Comparison of ENCODE assay signal across 8 mouse cellular contexts in the genomic region with DNA sequence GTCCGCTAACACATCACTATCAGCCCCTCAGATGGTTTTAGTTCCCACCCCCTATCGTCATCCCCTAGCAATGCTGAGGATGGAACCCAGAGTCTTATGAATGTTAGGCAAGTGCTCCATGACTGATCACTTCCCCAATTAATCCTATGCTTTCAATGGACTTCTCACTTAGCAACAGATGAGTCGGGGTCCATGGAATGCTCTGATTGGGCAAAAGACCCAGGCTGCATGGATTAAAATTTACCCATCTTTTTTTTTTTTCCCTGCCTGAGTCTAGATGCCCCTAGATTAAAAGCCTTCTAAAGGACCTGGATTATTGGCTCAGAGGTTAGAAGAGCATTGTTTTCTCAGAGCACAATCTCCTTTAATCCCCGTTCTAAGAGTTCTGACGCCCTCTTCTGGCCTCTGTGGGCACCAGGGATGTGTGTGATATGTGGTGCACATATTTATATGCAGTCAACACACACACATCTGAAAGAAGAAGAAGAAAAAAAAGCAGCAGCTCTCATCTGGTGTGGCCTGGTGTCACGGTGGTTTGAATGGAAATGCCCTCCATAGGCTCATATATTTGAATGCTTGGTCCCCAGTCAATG. TPM values are rescaled to one million over a fixed set of nuclear protein-coding genes. Genes with fewer than 3 reads are reported as not detected.
A peak's percentile ranks its signal among the peaks of the same experiment; 100 is the strongest.
DNase-seq lines count a peak whose midpoint lies in the region; ATAC-seq and TF ChIP-seq lines count a peak whose summit lies in the region.

No protein-coding gene starts in this region.

- no peak overlapping the region for H3K27ac ChIP-seq in heart, postnatal 0 days (ENCODE audit: low read depth)
- no peak overlapping the region for H3K27ac ChIP-seq in thymus, adult 2 months (ENCODE audit: control insufficient read depth, insufficient read depth, low read length)

- no peak for TF ChIP-seq EP300 in heart, postnatal 0 days (IDR thresholded peaks at IDR 0.05; ENCODE audit: low read depth)

- H3K9me3 ChIP-seq in heart, postnatal 0 days (replicated peaks; ENCODE audit: control insufficient read depth, low read length) = no peaks in the 10 kb centered on the region

- TF ChIP-seq CTCF in heart, postnatal 0 days (IDR thresholded peaks at IDR 0.05; ENCODE audit: low read depth) = peak; percentile 11; the same call in 1 of the 2 replicates
- TF ChIP-seq CTCF in thymus, adult 2 months (IDR thresholded peaks at IDR 0.05; ENCODE audit: borderline replicate concordance, control insufficient read depth, extremely low read depth, insufficient read depth, low read length, poor library complexity) = no peak

- no peaks in the 10 kb centered on the region for H3K27me3 ChIP-seq in heart, postnatal 0 days (ENCODE audit: control insufficient read depth, insufficient read depth, low read length)
- no peaks in the 10 kb centered on the region for H3K27me3 ChIP-seq in thymus, adult 2 months (ENCODE audit: control insufficient read depth, insufficient read depth, low read length)

- H3K4me1 ChIP-seq in heart, postnatal 0 days (ENCODE audit: control insufficient read depth, insufficient read depth) = peaks cover 7% of the 10 kb centered on the region
- H3K4me1 ChIP-seq in thymus, adult 2 months (replicated peaks; ENCODE audit: control insufficient read depth, insufficient read depth, low read length) = peaks cover 14% of the 10 kb centered on the region

- 54% methylated on average over 6 of the region's 6 CpGs for WGBS in heart, postnatal 0 days
- WGBS in thymus, adult 2 months = 77% methylated on average over 6 of the region's 6 CpGs

- peak; percentile 24 for DNase-seq in heart, postnatal 0 days (ENCODE audit: low spot score)
- DNase-seq in heart, adult 8-10 months (ENCODE audit: low spot score) = no peak
- peak; percentile 33 for DNase-seq in spleen, adult 12 weeks (ENCODE audit: low spot score)
- DNase-seq in spleen, adult 18-20 months = no peak
- DNase-seq in kidney, adult 9 months = peak; percentile 70
- peak; percentile 55 for DNase-seq in retina, postnatal 7 days (ENCODE audit: low read depth, low spot score)
- DNase-seq in right cerebral cortex, postnatal 36 days (ENCODE audit: low spot score in 2 of 2) = no peak
- DNase-seq in thymus, adult 2 months = no peak

- no peak overlapping the region for H3K4me3 ChIP-seq in heart, postnatal 0 days (ENCODE audit: low read depth, low read length)
- H3K4me3 ChIP-seq in thymus, adult 2 months (ENCODE audit: control insufficient read depth, insufficient read depth, low read length) = no peak overlapping the region

- no peak for TF ChIP-seq POLR2A in thymus, adult 2 months (IDR thresholded peaks at IDR 0.05; ENCODE audit: control insufficient read depth, extremely low read depth, insufficient read depth, low read length, poor library complexity)

- H3K36me3 ChIP-seq in heart, postnatal 0 days (replicated peaks; ENCODE audit: control insufficient read depth, insufficient read depth, low read length) = no peaks in the 10 kb centered on the region
- peaks cover 9% of the 10 kb centered on the region for H3K36me3 ChIP-seq in thymus, adult 2 months (ENCODE audit: control insufficient read depth, insufficient read depth, low read length)

- no peak overlapping the region for H3K4me2 ChIP-seq in heart, postnatal 0 days (ENCODE audit: low read depth, low read length)

- no peak for ATAC-seq in heart, postnatal 0 days (ENCODE audit: insufficient read depth, low read depth)

- H3K9ac ChIP-seq in heart, postnatal 0 days (replicated peaks; ENCODE audit: low read depth, low read length) = no peak overlapping the region

RNA-seq across cellular contexts. Expression of gene Sar1b, which starts 46.2 kb away (rescaled TPM):
- total RNA-seq in heart, postnatal 0 days (2014; rRNA removed; ENCODE audit: low replicate concordance) = 124 and 134 TPM in 2 replicates
- 194 and 196 TPM in 2 replicates for polyA plus RNA-seq in heart, postnatal 0 days (2015; fragmentation: Nextera tagmentation; extraction: Ambion mirVana)
- total RNA-seq in heart, adult 8-10 months (2022) = 100 to 1,000 TPM; 149 to 178 (median 154) TPM
- polyA plus RNA-seq in thymus, adult 2 months (2012; rRNA removed) = 17.8 and 18.4 TPM in 2 replicates

RNA-seq across cellular contexts. Expression of gene Sec24a, which starts 46.3 kb away (rescaled TPM):
- 8.3 and 11.8 TPM in 2 replicates for total RNA-seq in heart, postnatal 0 days (2014; rRNA removed; ENCODE audit: low replicate concordance)
- 6.2 and 7.3 TPM in 2 replicates for polyA plus RNA-seq in heart, postnatal 0 days (2015; fragmentation: Nextera tagmentation; extraction: Ambion mirVana)
- total RNA-seq in heart, adult 8-10 months (2022) = 10 to 100 TPM; 15.0 to 16.9 (median 16.2) TPM
- 15.6 and 21.1 TPM in 2 replicates for polyA plus RNA-seq in thymus, adult 2 months (2012; rRNA removed)

RNA-seq across cellular contexts. Expression of gene Jade2, which starts 47.7 kb away (rescaled TPM):
- 1.9 and 2.3 TPM in 2 replicates for total RNA-seq in heart, postnatal 0 days (2014; rRNA removed; ENCODE audit: low replicate concordance)
- polyA plus RNA-seq in heart, postnatal 0 days (2015; fragmentation: Nextera tagmentation; extraction: Ambion mirVana) = 0.60 and 0.72 TPM in 2 replicates
- 10 to 100 TPM in 3 of 4 experiments, 1 to 10 TPM in 1; 9.8 to 14.8 (median 11.8) TPM for total RNA-seq in heart, adult 8-10 months (2022)
- polyA plus RNA-seq in thymus, adult 2 months (2012; rRNA removed) = 45.1 and 56.5 TPM in 2 replicates

Comparison
In these comparisons a context has a peak if more than half of its experiments do, and no peak if none do; other contexts are left out.
1. DNase-seq: peak in heart, postnatal 0 days (single experiment), spleen, adult 12 weeks (single experiment), kidney, adult 9 months (single experiment) and retina, postnatal 7 days (single experiment); none in heart, adult 8-10 months (single experiment), spleen, adult 18-20 months (0 of 2), right cerebral cortex, postnatal 36 days (0 of 2) and thymus, adult 2 months (single experiment).